Mouse (Mus musculus) heart, embryonic 16.5 days (tissue): ENCODE results near the gene Nme3. TPM values are rescaled to one million over a fixed set of nuclear protein-coding genes. Genes with fewer than 3 reads are reported as not detected.

Experiments
- ATAC-seq: fragments of 200-750 bp; cut with Nextera tagmentation; replicated peaks from 2 replicates; pipeline ENCODE4 v1.8.0; 2017; ENCODE audit warnings: moderate number of reproducible peaks; ENCODE audit not compliant: insufficient read depth, low FRiP score; ENCODE audit errors: extremely low read depth
- H3K27ac ChIP-seq: fragments of 300-500 bp; sonication (generic); 2 replicates; pipeline ENCODE4 v1.5.1; 2014; ENCODE audit warnings: mild to moderate bottlenecking, low read length, control low read depth, moderate library complexity
- H3K27me3 ChIP-seq: fragments of 300-500 bp; sonication (generic); 2 replicates; pipeline ENCODE4 v1.6.1; 2014; ENCODE audit warnings: low read length, mixed read lengths; ENCODE audit not compliant: control insufficient read depth, insufficient read depth
- H3K36me3 ChIP-seq: fragments of 300-500 bp; sonication (generic); 2 replicates; pipeline ENCODE4 v1.6.1; 2014; ENCODE audit not compliant: control insufficient read depth, insufficient read depth
- H3K4me1 ChIP-seq: fragments of 300-500 bp; sonication (generic); 2 replicates; pipeline ENCODE4 v1.6.1; 2014; ENCODE audit warnings: low read length, mixed read lengths; ENCODE audit not compliant: control insufficient read depth, insufficient read depth
- H3K4me2 ChIP-seq: fragments of 300-500 bp; sonication (generic); 2 replicates; pipeline ENCODE4 v1.6.1; 2014; ENCODE audit warnings: low read depth, mild to moderate bottlenecking, control low read depth, low read length
- H3K4me3 ChIP-seq: fragments of 300-500 bp; sonication (generic); 2 replicates; pipeline ENCODE4 v1.5.1; 2014; ENCODE audit warnings: mild to moderate bottlenecking, control low read depth, low read length
- H3K9ac ChIP-seq: fragments of 300-500 bp; sonication (generic); 2 replicates; pipeline ENCODE4 v1.6.1; 2014; ENCODE audit warnings: low read length, control low read depth
- H3K9me3 ChIP-seq: fragments of 300-500 bp; sonication (generic); replicated peaks from 2 replicates; pipeline ENCODE4 v1.6.1; 2016; ENCODE audit warnings: low read length; ENCODE audit not compliant: control insufficient read depth
- WGBS: fragments of 180-500 bp; shearing (Covaris S2); extraction: QIAGEN DNeasy Blood & Tissue Kit; methylation state at CpG from one replicate; pipeline ENCODE4 v1.1.7; 2014; 5-methylcytosine and 5-hydroxymethylcytosine counted together
- polyA plus RNA-seq: library from polyadenylated mRNA; unstranded; fragments of >200 nt; fragmentation: Nextera tagmentation; extraction: Ambion mirVana; gene quantifications from 2 replicates; pipeline ENCODE4 v1.2.1, GENCODE M21; 2015

Gene Nme3
- polyA plus RNA-seq, 1 experiment from 2014 or later, result 42.1 TPM

GRCm38 (mm10) chr17:24902671-24903474 is 6.6 kb downstream of the Nme3 start:
- Histone ChIP-seq H3K9me3 (no peaks in the 10 kb centered on the region), H3K4me3 (no peak overlapping the region), H3K27me3 (no peaks in the 10 kb centered on the region), H3K27ac (no peak overlapping the region), H3K4me1 (peaks cover 3% of the 10 kb centered on the region; the same call in 1 of the 2 replicates), H3K36me3 (peaks cover 72% of the 10 kb centered on the region), H3K4me2 (no peak overlapping the region), H3K9ac (no peak overlapping the region)
- no peak for ATAC-seq
- 72% methylated on average over 9 of the region's 9 CpGs for WGBS

- Histone ChIP-seq H3K4me1 (0 out of 2 replicates have a peak, but pooled peaks cover 3% of the 10 kb centered on the region), H3K27ac (no peak overlapping the region), H3K9ac (no peak overlapping the region), H3K9me3 (no peaks in the 10 kb centered on the region), H3K4me2 (no peak overlapping the region), H3K27me3 (no peaks in the 10 kb centered on the region), H3K4me3 (no peak overlapping the region), H3K36me3 (peaks cover 75% of the 10 kb centered on the region)
- no peak for ATAC-seq
- WGBS, result 82% methylated on average over 9 of the region's 9 CpGs
These were observed 7.5 kb downstream of the Nme3 start for GRCm38 (mm10) chr17:24903767-24904166.

DNA sequence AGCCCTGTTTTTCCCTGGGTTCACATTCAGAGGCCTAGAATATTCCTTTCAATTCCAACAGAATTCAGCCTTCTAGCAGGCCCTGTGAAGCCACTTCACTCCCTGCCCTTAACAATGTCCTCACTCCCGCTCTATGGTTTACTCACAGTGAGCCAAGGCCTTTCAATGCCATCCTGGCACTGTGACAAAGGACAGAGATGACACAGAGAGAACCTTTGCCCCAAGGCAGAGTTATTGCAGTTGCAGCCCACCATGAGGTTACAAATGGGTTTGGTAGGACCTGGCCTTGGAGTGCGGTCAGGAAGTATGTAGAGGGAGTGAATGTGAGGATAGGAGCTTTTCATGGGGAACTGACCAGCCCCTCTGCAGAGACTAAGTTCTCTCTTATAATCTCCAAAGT is 11.3 kb downstream of the Nme3 start:
- Histone ChIP-seq H3K9ac (no peak overlapping the region), H3K27ac (no peak overlapping the region), H3K36me3 (peaks cover 59% of the 10 kb centered on the region), H3K27me3 (no peaks in the 10 kb centered on the region), H3K4me3 (no peak overlapping the region), H3K9me3 (no peaks in the 10 kb centered on the region), H3K4me1 (no peaks in the 10 kb centered on the region), H3K4me2 (no peak overlapping the region)
- WGBS, result 92% methylated on average over 2 of the region's 2 CpGs
- ATAC-seq, result no peak

- Histone ChIP-seq H3K36me3 (peaks cover 67% of the 10 kb centered on the region), H3K9ac (no peak overlapping the region), H3K27ac (no peak overlapping the region), H3K27me3 (no peaks in the 10 kb centered on the region), H3K4me2 (no peak overlapping the region), H3K4me3 (no peak overlapping the region), H3K9me3 (no peaks in the 10 kb centered on the region), H3K4me1 (no peaks in the 10 kb centered on the region)
- no peak for ATAC-seq
These were observed 17.7 kb downstream of the Nme3 start for GRCm38 (mm10) chr17:24913984-24914383.

DNA sequence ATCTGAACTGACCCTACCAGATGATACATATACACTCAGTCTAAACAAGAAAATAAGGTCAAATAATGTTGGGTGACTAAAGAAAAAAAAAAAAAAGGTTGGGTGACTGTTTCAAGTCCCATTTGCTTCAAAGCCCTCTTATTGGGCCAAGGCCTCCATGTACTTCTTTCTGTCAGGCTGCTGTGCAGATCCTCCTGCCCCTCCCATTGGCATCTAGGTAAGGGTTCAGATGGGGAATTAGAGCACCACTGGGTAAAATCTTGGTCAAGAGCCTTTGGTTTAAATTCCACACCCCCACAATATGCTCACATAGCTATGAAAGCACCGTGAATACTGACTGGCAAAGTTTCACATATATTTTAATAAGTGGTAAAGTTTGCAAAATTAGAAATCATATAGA is 26.9 kb downstream of the Nme3 start:
- H3K4me3 ChIP-seq, result no peak overlapping the region
- no peak overlapping the region for H3K4me2 ChIP-seq
- no peaks in the 10 kb centered on the region for H3K4me1 ChIP-seq
- WGBS, result 94% methylated on average over 1 of the region's 1 CpGs
- ATAC-seq, result no peak
- no peak overlapping the region for H3K9ac ChIP-seq
- no peaks in the 10 kb centered on the region for H3K27me3 ChIP-seq
- H3K36me3 ChIP-seq, result peaks cover 62% of the 10 kb centered on the region
- no peaks in the 10 kb centered on the region for H3K9me3 ChIP-seq
- no peak overlapping the region for H3K27ac ChIP-seq

- H3K4me3 ChIP-seq, result no peak overlapping the region
- H3K9ac ChIP-seq, result no peak overlapping the region
- H3K36me3 ChIP-seq, result peaks cover 20% of the 10 kb centered on the region
- WGBS, result 74% methylated on average over 1 of the region's 1 CpGs
- no peak for ATAC-seq
- H3K9me3 ChIP-seq, result no peaks in the 10 kb centered on the region
- H3K27ac ChIP-seq, result no peak overlapping the region
- no peak overlapping the region for H3K4me2 ChIP-seq
- no peaks in the 10 kb centered on the region for H3K27me3 ChIP-seq
- H3K4me1 ChIP-seq, result peaks cover 7% of the 10 kb centered on the region
These were observed 33.2 kb downstream of the Nme3 start for GRCm38 (mm10) chr17:24929506-24929905.

DNA sequence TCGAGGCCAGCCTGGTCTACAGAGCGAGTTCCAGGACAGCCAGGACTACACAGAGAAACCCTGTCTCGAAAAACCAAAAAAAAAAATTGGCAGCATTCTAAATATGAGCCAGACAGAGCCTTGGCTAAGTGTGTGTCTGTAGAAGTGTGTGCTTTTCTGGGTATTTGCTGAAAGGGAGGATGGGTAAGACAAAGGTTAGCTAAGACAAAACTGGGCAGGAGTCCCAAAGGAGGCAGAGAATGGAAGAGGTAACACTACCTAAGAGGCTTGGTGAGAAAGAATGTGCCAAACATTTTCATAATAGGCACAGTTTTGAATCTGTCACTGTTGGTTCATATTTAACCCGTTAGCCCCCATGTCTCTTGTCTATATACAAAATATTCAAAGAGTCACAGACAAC is 36.1 kb downstream of the Nme3 start:
- Histone ChIP-seq H3K4me2 (no peak overlapping the region), H3K4me3 (no peak overlapping the region), H3K36me3 (peaks cover 5% of the 10 kb centered on the region), H3K9me3 (no peaks in the 10 kb centered on the region), H3K4me1 (peaks cover 21% of the 10 kb centered on the region), H3K9ac (no peak overlapping the region), H3K27ac (no peak overlapping the region), H3K27me3 (no peaks in the 10 kb centered on the region)
- WGBS, result 89% methylated on average over 4 of the region's 4 CpGs
- ATAC-seq, result no peak

GRCm38 (mm10) chr17:24933163-24933562 is 36.9 kb downstream of the Nme3 start:
- Histone ChIP-seq H3K4me3 (no peak overlapping the region), H3K9ac (no peak overlapping the region), H3K27ac (no peak overlapping the region), H3K27me3 (no peaks in the 10 kb centered on the region), H3K9me3 (no peaks in the 10 kb centered on the region), H3K4me2 (no peak overlapping the region), H3K4me1 (peaks cover 21% of the 10 kb centered on the region), H3K36me3 (no peaks in the 10 kb centered on the region)
- 77% methylated on average over 4 of the region's 4 CpGs for WGBS
- no peak for ATAC-seq

DNA sequence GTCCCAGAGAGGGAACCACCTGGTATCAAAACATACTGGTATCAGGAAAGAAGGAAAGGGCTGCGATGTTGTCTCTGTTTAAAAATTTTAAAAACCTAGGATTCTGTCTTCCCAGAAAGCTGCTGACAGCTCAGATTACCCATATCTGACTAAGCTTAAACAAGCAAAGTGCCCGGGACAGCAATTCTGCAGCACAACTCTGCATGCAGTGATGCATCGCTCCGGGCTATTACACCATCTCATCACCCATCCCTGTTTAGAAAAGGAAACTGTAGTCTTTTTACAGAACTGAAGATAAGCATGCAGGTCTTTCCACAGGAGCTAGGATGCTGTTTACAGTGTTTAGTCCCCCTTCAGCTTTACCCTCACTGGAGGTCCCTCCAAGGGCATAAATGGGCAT is 38.6 kb downstream of the Nme3 start:
- 26% methylated on average over 4 of the region's 4 CpGs for WGBS
- no peak overlapping the region for H3K27ac ChIP-seq
- H3K4me1 ChIP-seq, result peaks cover 18% of the 10 kb centered on the region
- H3K9ac ChIP-seq, result peak overlapping the region; percentile 90
- peak overlapping the region; percentile 94 for H3K4me3 ChIP-seq
- H3K4me2 ChIP-seq, result peak overlapping the region; percentile 83
- no peaks in the 10 kb centered on the region for H3K36me3 ChIP-seq
- no peaks in the 10 kb centered on the region for H3K27me3 ChIP-seq
- no peaks in the 10 kb centered on the region for H3K9me3 ChIP-seq
- no peak for ATAC-seq
